Mouse (Mus musculus): ENCODE data around the gene Cflar. TPM values are rescaled to one million over a fixed set of nuclear protein-coding genes. Genes with fewer than 3 reads are reported as not detected.

Cflar gene
- polyA plus RNA-seq, 1 experiment from 2014 or later = 16.8 TPM

GRCm38 (mm10) chr1:58723809-58724405 is 12.6 kb downstream of the Cflar start:
- H3K27me3 ChIP-seq (replicated peaks; ENCODE audit: control insufficient read depth, insufficient read depth, low read length) = no peaks in the 10 kb centered on the region
- no peak overlapping the region for H3K27ac ChIP-seq (ENCODE audit: low read depth, low read length)
- 63% methylated on average over 7 of the region's 7 CpGs for WGBS
- 0 out of 2 replicates have a peak, but pooled peaks cover 2% of the 10 kb centered on the region for H3K36me3 ChIP-seq (ENCODE audit: control insufficient read depth, insufficient read depth, low read length)
- no peak for ATAC-seq
- no peak overlapping the region for H3K4me3 ChIP-seq (ENCODE audit: low read length)
- no peaks in the 10 kb centered on the region for H3K4me1 ChIP-seq (ENCODE audit: control insufficient read depth, insufficient read depth, low read depth, low read length)
- no peak overlapping the region for H3K4me2 ChIP-seq (ENCODE audit: low read length)
- H3K9ac ChIP-seq (ENCODE audit: low read depth, low read length) = no peak overlapping the region
- no peaks in the 10 kb centered on the region for H3K9me3 ChIP-seq (ENCODE audit: control insufficient read depth, low read length)

DNA sequence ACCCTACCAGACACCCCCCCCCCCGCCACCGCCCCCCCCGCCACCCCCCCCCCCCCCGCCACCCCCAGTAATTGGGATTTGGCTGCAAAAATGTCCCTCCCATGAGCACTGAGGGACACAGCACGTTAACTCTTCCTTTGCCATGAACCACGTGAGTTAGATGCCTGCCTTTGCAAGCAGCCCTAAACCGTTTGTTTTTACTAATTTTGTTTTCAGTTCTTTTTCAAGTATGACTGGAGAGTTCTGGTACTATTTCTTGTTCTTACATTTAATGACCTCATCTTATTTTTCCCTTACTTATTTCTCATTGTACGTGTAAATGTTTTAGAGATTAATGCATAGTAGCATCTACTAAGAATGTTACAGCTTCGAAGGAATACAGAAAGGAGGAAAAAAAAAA is 13.2 kb downstream of the Cflar start:
- H3K9me3 ChIP-seq (ENCODE audit: control insufficient read depth, low read length) = no peaks in the 10 kb centered on the region
- no peak overlapping the region for H3K4me2 ChIP-seq (ENCODE audit: low read length)
- no peak overlapping the region for H3K27ac ChIP-seq (ENCODE audit: low read depth, low read length)
- ATAC-seq = no peak
- H3K9ac ChIP-seq (ENCODE audit: low read depth, low read length) = no peak overlapping the region
- no peaks in the 10 kb centered on the region for H3K4me1 ChIP-seq (ENCODE audit: control insufficient read depth, insufficient read depth, low read depth, low read length)
- 0 out of 2 replicates have a peak, but pooled peaks cover 2% of the 10 kb centered on the region for H3K36me3 ChIP-seq (ENCODE audit: control insufficient read depth, insufficient read depth, low read length)
- no peak overlapping the region for H3K4me3 ChIP-seq (ENCODE audit: low read length)
- no peaks in the 10 kb centered on the region for H3K27me3 ChIP-seq (replicated peaks; ENCODE audit: control insufficient read depth, insufficient read depth, low read length)
- WGBS = 61% methylated on average over 7 of the region's 9 CpGs

GRCm38 (mm10) chr1:58725095-58725494 is 13.8 kb downstream of the Cflar start:
- no peaks in the 10 kb centered on the region for H3K4me1 ChIP-seq (ENCODE audit: control insufficient read depth, insufficient read depth, low read depth, low read length)
- H3K4me2 ChIP-seq (ENCODE audit: low read length) = no peak overlapping the region
- H3K36me3 ChIP-seq (ENCODE audit: control insufficient read depth, insufficient read depth, low read length) = 0 out of 2 replicates have a peak, but pooled peaks cover 2% of the 10 kb centered on the region
- no peak overlapping the region for H3K9ac ChIP-seq (ENCODE audit: low read depth, low read length)
- H3K9me3 ChIP-seq (ENCODE audit: control insufficient read depth, low read length) = no peaks in the 10 kb centered on the region
- H3K27me3 ChIP-seq (replicated peaks; ENCODE audit: control insufficient read depth, insufficient read depth, low read length) = no peaks in the 10 kb centered on the region
- no peak for ATAC-seq
- H3K4me3 ChIP-seq (ENCODE audit: low read length) = no peak overlapping the region
- H3K27ac ChIP-seq (ENCODE audit: low read depth, low read length) = no peak overlapping the region

GRCm38 (mm10) chr1:58725767-58726166 is 14.5 kb downstream of the Cflar start:
- Histone ChIP-seq H3K36me3 (ENCODE audit: control insufficient read depth, insufficient read depth, low read length) (0 out of 2 replicates have a peak, but pooled peaks cover 2% of the 10 kb centered on the region), H3K4me1 (ENCODE audit: control insufficient read depth, insufficient read depth, low read depth, low read length) (no peaks in the 10 kb centered on the region), H3K27me3 (replicated peaks; ENCODE audit: control insufficient read depth, insufficient read depth, low read length) (no peaks in the 10 kb centered on the region), H3K9me3 (ENCODE audit: control insufficient read depth, low read length) (no peaks in the 10 kb centered on the region), H3K4me2 (ENCODE audit: low read length) (no peak overlapping the region), H3K4me3 (ENCODE audit: low read length) (no peak overlapping the region), H3K9ac (ENCODE audit: low read depth, low read length) (no peak overlapping the region), H3K27ac (ENCODE audit: low read depth, low read length) (no peak overlapping the region)
- WGBS = 93% methylated on average over 5 of the region's 5 CpGs
- ATAC-seq = no peak

GRCm38 (mm10) chr1:58727019-58727746 is 15.9 kb downstream of the Cflar start:
- no peak overlapping the region for H3K9ac ChIP-seq (ENCODE audit: low read depth, low read length)
- no peaks in the 10 kb centered on the region for H3K9me3 ChIP-seq (ENCODE audit: control insufficient read depth, low read length)
- no peak overlapping the region for H3K27ac ChIP-seq (ENCODE audit: low read depth, low read length)
- no peak for ATAC-seq
- no peak overlapping the region for H3K4me3 ChIP-seq (ENCODE audit: low read length)
- no peak overlapping the region for H3K4me2 ChIP-seq (ENCODE audit: low read length)
- H3K4me1 ChIP-seq (ENCODE audit: control insufficient read depth, insufficient read depth, low read depth, low read length) = no peaks in the 10 kb centered on the region
- WGBS = 97% methylated on average over 1 of the region's 1 CpGs
- H3K27me3 ChIP-seq (replicated peaks; ENCODE audit: control insufficient read depth, insufficient read depth, low read length) = no peaks in the 10 kb centered on the region
- H3K36me3 ChIP-seq (ENCODE audit: control insufficient read depth, insufficient read depth, low read length) = peaks cover 2% of the 10 kb centered on the region; the same call in 1 of the 2 replicates

DNA sequence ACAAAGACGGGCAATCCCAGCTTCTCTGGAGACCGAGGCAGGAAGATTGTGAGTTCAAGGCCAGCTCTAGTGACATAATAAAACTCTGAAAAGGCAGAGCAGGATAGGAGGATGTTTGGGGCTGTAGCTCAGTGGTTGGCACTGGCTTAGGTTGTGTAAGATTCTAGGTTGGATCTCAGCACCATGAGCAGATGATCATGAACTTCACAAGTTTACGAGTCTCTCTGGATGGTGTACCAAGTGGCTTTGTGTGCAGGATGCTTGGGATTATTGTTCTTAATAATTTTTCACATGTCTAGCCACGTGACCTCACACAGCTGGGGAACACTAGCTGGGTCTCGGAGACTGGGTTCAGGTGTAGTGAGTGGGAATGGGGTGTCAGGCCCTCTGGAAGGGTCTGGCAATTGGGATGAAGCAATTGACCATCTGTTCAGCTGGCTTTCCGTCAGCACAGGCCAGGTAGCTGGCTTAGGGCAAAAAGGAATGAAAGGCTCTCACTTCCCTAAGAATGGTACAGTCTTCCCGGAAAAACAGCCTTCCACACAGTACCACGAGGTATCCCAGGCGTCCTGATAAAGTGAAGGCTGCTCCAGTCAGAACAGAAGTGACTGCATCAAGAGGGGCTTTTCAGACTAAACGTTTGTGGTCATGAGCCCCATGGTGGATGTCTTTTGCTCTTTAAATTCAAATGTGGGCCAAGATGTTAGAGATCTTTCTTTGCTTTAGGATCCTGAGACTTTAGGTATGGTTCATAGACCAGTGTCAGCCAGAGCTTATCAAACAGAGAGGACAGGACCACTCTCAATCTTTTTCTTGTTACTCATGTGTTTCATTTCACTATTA is 16.7 kb downstream of the Cflar start:
- no peak overlapping the region for H3K4me2 ChIP-seq (ENCODE audit: low read length)
- H3K36me3 ChIP-seq (ENCODE audit: control insufficient read depth, insufficient read depth, low read length) = peaks cover 2% of the 10 kb centered on the region; the same call in 1 of the 2 replicates
- no peaks in the 10 kb centered on the region for H3K27me3 ChIP-seq (replicated peaks; ENCODE audit: control insufficient read depth, insufficient read depth, low read length)
- no peak overlapping the region for H3K9ac ChIP-seq (ENCODE audit: low read depth, low read length)
- 89% methylated on average over 10 of the region's 10 CpGs for WGBS
- no peak for ATAC-seq
- no peaks in the 10 kb centered on the region for H3K9me3 ChIP-seq (ENCODE audit: control insufficient read depth, low read length)
- H3K4me3 ChIP-seq (ENCODE audit: low read length) = no peak overlapping the region
- H3K4me1 ChIP-seq (ENCODE audit: control insufficient read depth, insufficient read depth, low read depth, low read length) = no peaks in the 10 kb centered on the region
- no peak overlapping the region for H3K27ac ChIP-seq (ENCODE audit: low read depth, low read length)

DNA sequence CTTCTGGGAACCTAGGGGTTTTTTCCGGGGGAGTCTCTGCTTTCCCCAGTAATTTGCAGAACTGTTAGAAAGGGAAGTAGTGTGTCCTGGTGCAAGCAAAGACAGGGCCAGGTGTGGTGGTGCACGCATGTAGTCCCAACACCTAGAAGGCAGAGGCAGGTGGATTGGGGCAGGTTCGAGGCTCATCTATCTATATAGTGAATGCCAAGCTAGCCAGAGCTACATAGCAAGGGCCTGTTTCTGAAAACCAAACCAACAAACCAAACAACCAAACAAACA is 17.2 kb downstream of the Cflar start:
- H3K9ac ChIP-seq (ENCODE audit: low read depth, low read length) = no peak overlapping the region
- H3K4me1 ChIP-seq (ENCODE audit: control insufficient read depth, insufficient read depth, low read depth, low read length) = no peaks in the 10 kb centered on the region
- no peak overlapping the region for H3K4me3 ChIP-seq (ENCODE audit: low read length)
- no peaks in the 10 kb centered on the region for H3K27me3 ChIP-seq (replicated peaks; ENCODE audit: control insufficient read depth, insufficient read depth, low read length)
- H3K4me2 ChIP-seq (ENCODE audit: low read length) = no peak overlapping the region
- H3K9me3 ChIP-seq (ENCODE audit: control insufficient read depth, low read length) = no peaks in the 10 kb centered on the region
- no peak overlapping the region for H3K27ac ChIP-seq (ENCODE audit: low read depth, low read length)
- peaks cover 2% of the 10 kb centered on the region; the same call in 1 of the 2 replicates for H3K36me3 ChIP-seq (ENCODE audit: control insufficient read depth, insufficient read depth, low read length)
- 98% methylated on average over 3 of the region's 3 CpGs for WGBS
- no peak for ATAC-seq

GRCm38 (mm10) chr1:58733636-58734035 is 22.3 kb downstream of the Cflar start:
- 92% methylated on average over 2 of the region's 2 CpGs for WGBS
- Histone ChIP-seq H3K9me3 (ENCODE audit: control insufficient read depth, low read length) (no peaks in the 10 kb centered on the region), H3K36me3 (ENCODE audit: control insufficient read depth, insufficient read depth, low read length) (peaks cover under 1% of the 10 kb centered on the region; the same call in 1 of the 2 replicates), H3K4me3 (ENCODE audit: low read length) (no peak overlapping the region), H3K4me2 (ENCODE audit: low read length) (no peak overlapping the region), H3K9ac (ENCODE audit: low read depth, low read length) (no peak overlapping the region), H3K27ac (ENCODE audit: low read depth, low read length) (no peak overlapping the region), H3K27me3 (replicated peaks; ENCODE audit: control insufficient read depth, insufficient read depth, low read length) (no peaks in the 10 kb centered on the region), H3K4me1 (ENCODE audit: control insufficient read depth, insufficient read depth, low read depth, low read length) (no peaks in the 10 kb centered on the region)
- ATAC-seq = no peak
